Mouse (Mus musculus): ENCODE data around the gene Tns1. TPM values are rescaled to one million over a fixed set of nuclear protein-coding genes. Genes with fewer than 3 reads are reported as not detected.

Gene Tns1
- total RNA-seq, 2 experiments from 2014 or later: 25.3 to 62.1 TPM

DNA sequence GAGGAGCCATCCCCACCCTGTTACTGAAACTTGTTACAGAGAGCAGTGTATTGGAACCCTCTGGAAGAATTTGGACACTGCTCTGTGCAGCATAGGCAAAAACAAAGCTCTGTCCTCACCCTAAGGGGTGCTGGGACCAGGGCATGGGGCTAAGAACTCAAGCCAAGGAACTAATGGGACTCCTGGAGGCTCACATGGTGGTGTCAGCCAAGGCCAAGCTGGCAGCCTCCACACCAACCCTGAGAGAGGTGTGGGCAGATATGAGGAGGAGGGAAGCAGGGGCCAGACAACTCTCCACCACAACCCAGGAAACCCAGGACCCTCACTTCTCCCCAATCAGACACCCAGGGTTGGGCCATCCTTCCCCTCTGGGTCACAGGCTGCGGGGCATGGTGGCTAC, 145.7 kb downstream of the Tns1 start:
- ATAC-seq (replicated peaks; ENCODE audit: low FRiP score, low TSS enrichment, poor library complexity, severe bottlenecking): no peak

DNA sequence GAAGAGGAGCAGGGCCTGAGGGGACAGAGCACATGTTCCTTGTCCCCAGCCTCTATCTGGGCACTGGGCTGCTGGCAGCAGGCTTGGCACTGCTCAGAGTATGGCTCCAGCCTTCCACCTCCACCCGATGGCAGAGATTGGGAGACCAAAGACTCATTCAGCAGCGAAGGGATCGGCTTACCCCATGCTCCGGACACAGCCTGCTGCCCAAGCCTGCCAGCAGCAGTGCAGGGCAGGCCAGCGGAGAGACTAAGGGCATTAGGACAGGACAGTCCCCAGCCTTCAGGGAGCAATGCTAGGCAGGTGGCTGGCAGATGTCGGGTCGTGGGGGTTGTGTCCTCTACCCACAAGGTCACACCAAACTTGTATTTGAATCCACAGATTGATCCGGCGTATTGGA, 150.3 kb downstream of the Tns1 start:
- no peak for ATAC-seq (replicated peaks; ENCODE audit: low FRiP score, low TSS enrichment, poor library complexity, severe bottlenecking)

DNA sequence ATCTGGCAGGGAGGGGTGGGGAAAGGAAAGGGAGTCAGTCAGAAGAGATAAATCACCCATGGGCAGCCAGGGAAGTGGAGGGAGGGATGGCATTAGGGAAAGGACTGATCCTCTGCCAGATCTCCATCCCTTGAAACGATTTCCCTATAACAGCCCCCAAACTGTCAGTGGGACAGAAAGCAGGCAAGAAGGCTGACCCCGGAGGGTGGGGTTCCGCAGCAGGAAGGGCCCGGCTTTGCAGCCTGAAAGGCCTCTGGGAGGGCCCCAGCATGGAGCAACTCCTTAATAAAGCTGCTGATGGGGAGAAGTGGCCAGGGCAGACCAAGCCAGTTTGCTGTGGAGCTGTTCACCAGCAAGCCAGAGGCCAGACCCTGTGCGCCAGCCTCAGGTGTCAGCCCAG, 151.5 kb downstream of the Tns1 start:
- ATAC-seq (replicated peaks; ENCODE audit: low FRiP score, low TSS enrichment, poor library complexity, severe bottlenecking): no peak

DNA sequence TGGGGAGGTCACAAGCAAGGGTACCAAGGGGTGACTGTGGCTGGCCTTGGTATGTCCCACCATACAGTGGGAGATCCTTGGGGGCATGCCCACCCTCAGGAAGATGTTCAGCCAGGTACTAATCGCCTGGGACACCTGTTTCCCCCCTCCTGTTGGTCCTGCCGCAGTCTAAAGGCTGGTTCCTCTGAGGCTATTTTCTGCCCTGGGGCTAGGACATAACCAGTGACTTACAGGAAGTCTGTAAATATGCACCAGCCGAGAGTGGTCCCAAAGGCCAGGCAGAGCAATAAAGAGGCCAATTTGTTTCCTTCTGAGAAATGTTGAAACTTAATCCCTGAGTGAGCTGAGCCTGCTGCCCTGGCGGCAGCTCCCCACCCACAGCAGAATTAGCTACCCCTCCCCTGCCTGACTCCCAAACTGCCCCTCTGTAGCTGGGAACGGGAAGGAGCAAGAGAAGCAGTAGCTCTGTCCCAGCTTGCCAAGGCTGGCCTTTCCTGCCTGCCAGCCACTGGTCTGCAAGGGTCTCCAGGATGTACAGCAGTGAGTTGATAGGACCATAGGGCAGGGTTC, 154.0 kb downstream of the Tns1 start:
- ATAC-seq (replicated peaks; ENCODE audit: low FRiP score, low TSS enrichment, poor library complexity, severe bottlenecking): no peak

- no peak for ATAC-seq (replicated peaks; ENCODE audit: low FRiP score, low TSS enrichment, poor library complexity, severe bottlenecking)
Measured at GRCm38 (mm10) chr1:73968712-73969511, 155.3 kb downstream of the Tns1 start.

- no peak for ATAC-seq (replicated peaks; ENCODE audit: low FRiP score, low TSS enrichment, poor library complexity, severe bottlenecking)
Measured at GRCm38 (mm10) chr1:73966411-73967238, 157.6 kb downstream of the Tns1 start.

DNA sequence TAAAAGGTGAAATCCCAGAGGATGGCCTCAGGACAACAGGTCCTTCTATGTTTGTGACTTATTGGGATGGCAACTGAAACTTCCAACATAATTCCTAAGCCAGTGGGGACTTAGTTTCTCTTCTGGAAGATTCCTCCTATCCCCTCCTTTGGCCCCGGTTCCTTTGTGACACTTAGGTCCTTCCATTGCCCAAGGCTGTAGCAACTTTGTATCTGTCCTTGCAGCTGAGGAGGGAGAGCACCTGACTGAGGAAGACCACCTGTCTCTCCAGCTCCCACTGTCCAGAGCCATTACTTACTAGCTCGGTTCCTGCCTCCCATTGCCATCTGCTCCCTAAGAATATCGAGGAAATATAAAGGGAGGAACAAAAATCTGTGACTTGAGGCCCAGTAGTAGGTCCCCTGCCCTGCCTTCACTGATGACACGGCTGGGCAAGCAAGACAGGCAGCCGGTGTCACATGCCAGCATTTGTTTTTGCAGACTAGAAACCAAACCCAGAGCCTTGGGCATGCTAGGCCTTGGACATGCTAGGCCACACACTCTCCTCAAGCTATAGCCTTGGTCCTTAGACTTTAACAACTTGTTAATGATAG, 160.0 kb downstream of the Tns1 start:
- no peak for ATAC-seq (replicated peaks; ENCODE audit: low FRiP score, low TSS enrichment, poor library complexity, severe bottlenecking)

GRCm38 (mm10) chr1:73963626-73964025, 160.6 kb downstream of the Tns1 start:
- ATAC-seq (replicated peaks; ENCODE audit: low FRiP score, low TSS enrichment, poor library complexity, severe bottlenecking): no peak

GRCm38 (mm10) chr1:73962668-73963371, 161.4 kb downstream of the Tns1 start:
- ATAC-seq (replicated peaks; ENCODE audit: low FRiP score, low TSS enrichment, poor library complexity, severe bottlenecking): peak; percentile 42; the same call in 1 of the 2 replicates

GRCm38 (mm10) chr1:73962049-73962448, 162.2 kb downstream of the Tns1 start:
- no peak for ATAC-seq (replicated peaks; ENCODE audit: low FRiP score, low TSS enrichment, poor library complexity, severe bottlenecking)

GRCm38 (mm10) chr1:73959758-73960157, 164.5 kb downstream of the Tns1 start:
- ATAC-seq (replicated peaks; ENCODE audit: low FRiP score, low TSS enrichment, poor library complexity, severe bottlenecking): no peak

DNA sequence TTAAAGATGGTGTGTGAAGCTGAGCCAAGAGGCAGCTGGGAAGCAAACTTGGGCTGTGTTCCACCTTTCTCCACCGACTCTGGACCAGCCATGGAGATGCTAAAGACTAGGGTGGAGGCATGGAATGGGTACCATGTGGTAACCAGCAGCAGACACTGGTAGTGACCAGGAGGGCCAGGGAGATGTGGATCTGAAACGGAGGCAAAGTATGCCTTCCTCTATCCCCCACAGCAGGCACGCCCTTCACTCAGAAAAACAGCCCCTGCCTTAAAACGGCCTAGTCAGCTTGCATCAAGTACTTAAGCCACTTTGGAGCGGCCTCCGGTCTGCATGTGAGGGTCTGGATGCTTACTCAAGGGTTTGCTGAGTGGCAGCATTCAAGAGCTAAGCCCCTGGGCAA, 164.9 kb downstream of the Tns1 start:
- no peak for ATAC-seq (replicated peaks; ENCODE audit: low FRiP score, low TSS enrichment, poor library complexity, severe bottlenecking)

- no peak for ATAC-seq (replicated peaks; ENCODE audit: low FRiP score, low TSS enrichment, poor library complexity, severe bottlenecking)
Measured at GRCm38 (mm10) chr1:73958210-73958983, 165.9 kb downstream of the Tns1 start.

DNA sequence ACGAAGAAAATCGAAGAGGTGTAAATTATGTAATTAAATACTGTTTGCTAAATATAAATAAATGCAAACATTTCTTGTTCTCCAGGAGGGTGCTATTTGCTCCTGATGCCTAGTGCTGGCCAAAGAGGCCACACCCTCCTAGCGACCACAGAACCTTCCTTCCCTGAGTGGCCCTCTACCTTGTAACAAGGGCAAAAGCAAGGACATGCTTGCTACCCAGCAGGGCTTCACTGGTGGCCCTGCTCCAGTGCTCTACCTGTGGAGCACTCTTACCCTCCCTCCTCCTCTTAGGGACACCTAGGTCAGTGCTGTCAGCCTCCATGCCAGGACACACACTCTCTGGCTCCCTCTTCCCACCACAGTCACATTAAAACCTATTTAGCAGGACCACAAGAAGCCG, 166.8 kb downstream of the Tns1 start:
- no peak for ATAC-seq (replicated peaks; ENCODE audit: low FRiP score, low TSS enrichment, poor library complexity, severe bottlenecking)

DNA sequence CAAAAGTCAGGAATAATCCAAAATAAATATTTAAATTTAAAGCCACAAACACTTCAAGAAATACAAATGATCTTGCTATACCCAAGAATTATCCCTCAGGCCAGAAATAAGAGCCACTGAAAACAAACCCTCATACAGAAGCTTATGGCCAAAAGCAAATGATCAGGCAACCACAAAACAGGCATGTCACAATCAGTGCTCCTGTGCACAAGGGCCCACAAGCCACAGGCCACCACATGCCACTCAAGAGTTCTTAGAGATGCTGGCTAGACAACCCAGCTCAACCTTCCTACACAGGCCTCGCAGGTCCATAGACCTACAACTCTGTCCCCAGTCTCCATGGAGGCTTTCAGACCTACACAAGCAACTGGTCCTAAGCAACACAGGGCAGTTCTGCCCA, 167.9 kb downstream of the Tns1 start:
- no peak for ATAC-seq (replicated peaks; ENCODE audit: low FRiP score, low TSS enrichment, poor library complexity, severe bottlenecking)

DNA sequence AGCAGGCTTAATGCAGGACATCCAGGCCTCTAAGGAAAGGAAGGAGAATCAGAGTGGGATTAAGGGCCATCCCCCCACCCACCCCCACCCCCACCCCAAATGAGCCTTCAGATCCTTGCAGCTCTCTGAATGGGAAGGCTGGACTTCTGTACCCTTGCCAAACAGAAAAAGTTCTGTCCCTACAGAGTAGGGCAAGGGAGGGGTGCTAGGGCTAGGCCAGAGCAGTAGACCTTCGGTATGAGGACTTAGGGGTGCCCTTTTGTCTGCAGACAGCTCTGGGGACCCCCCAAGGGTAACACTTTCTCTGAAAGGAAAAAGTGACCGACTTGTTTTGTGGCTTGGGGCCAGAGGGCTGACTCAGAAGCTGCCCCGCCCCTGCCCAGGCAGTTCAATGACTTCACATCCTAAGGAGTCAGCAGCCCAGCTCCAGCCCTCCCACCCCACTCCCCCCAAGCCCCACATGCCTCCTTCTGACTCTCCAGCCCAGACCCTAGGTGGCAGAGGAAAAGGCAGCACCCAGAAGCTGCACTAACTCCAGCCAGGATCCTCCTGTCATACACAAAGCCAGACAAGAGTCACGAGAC, 168.9 kb downstream of the Tns1 start:
- ATAC-seq (replicated peaks; ENCODE audit: low FRiP score, low TSS enrichment, poor library complexity, severe bottlenecking): no peak

GRCm38 (mm10) chr1:73954614-73955013, 169.6 kb downstream of the Tns1 start:
- ATAC-seq (replicated peaks; ENCODE audit: low FRiP score, low TSS enrichment, poor library complexity, severe bottlenecking): no peak

- ATAC-seq (replicated peaks; ENCODE audit: low FRiP score, low TSS enrichment, poor library complexity, severe bottlenecking): no peak
Measured at GRCm38 (mm10) chr1:73954015-73954408, 170.2 kb downstream of the Tns1 start.
